Mouse (Mus musculus) neutrophil, adult 5-6 weeks (primary cell): ENCODE results near the gene Lig4. TPM values are rescaled to one million over a fixed set of nuclear protein-coding genes. Genes with fewer than 3 reads are reported as not detected.
A peak's percentile ranks its signal among the peaks of the same experiment; 100 is the strongest.

Experiments used
- ATAC-seq: fragments of 151-379, 151-347 bp; 2 replicates; pipeline ENCODE4 v1.8.0; 2017; ENCODE audit warnings: mild to moderate bottlenecking, moderate TSS enrichment; ENCODE audit not compliant: insufficient number of reproducible peaks, poor library complexity, low FRiP score, severe bottlenecking; ENCODE audit errors: extremely low read depth
- total RNA-seq: library from RNA; stranded (forward); fragments of 200-1000 nt; gene quantifications from 2 replicates; pipeline ENCODE4 v1.2.3, GENCODE M21; 2017

The Lig4 gene
- total RNA-seq, 1 experiment from 2014 or later = 3.4 TPM

- 0 out of 2 replicates have a peak, but pooled peaks have one; percentile 36 for ATAC-seq
Observed at GRCm38 (mm10) chr8:9934891-9935565, 42.5 kb downstream of the Lig4 start.

GRCm38 (mm10) chr8:9932711-9933110 is 44.8 kb downstream of the Lig4 start:
- ATAC-seq = no peak

GRCm38 (mm10) chr8:9929746-9930445 is 47.6 kb downstream of the Lig4 start:
- no peak for ATAC-seq

Other genes with a start within 250 kb of the Lig4 start
- gene Fam155a, start 206.5 kb downstream of the Lig4 start, total RNA-seq = not detected in 2 replicates
- not detected in 2 replicates for gene Gm10217, start 113.4 kb downstream of the Lig4 start, total RNA-seq
- 25.9 and 28.9 TPM in 2 replicates for gene Abhd13, start within 50 bp of the Lig4 start, total RNA-seq
- 13.0 and 15.4 TPM in 2 replicates for gene Tnfsf13b, start 28.8 kb upstream of the Lig4 start, total RNA-seq
- gene Myo16, start 176.2 kb upstream of the Lig4 start, total RNA-seq = 0.12 TPM in 1 of 2 replicates, not detected in the other